Mouse (Mus musculus): Measurements from ENCODE around the gene Ttll2.
"Not testable (repeated sequence)": the region's sequence is repeated elsewhere in the genome, so short reads cannot be mapped to it uniquely, and the experiment has no call there.

- not testable (repeated sequence) for TF ChIP-seq CTCF (IDR thresholded peaks at IDR 0.05; ENCODE audit: low read depth, low read length); POLR2A (IDR thresholded peaks at IDR 0.05; ENCODE audit: insufficient read depth, low read length); EP300 (IDR thresholded peaks at IDR 0.05; ENCODE audit: insufficient read depth, low read depth, low read length)
Observed at GRCm38 (mm10) chr17:7369401-7369800, 16.9 kb upstream of the Ttll2 start.
